Mouse (Mus musculus): ENCODE measurements around the gene Nckap1l. TPM values are rescaled to one million over a fixed set of nuclear protein-coding genes. Genes with fewer than 3 reads are reported as not detected.

Gene Nckap1l
- total and polyA plus RNA-seq, 3 experiments = 3.6 to 4.2 (median 4.0) TPM

- Histone ChIP-seq H3K9ac (ENCODE audit: low read depth, low read length) (peak within 1 kb of the TSS; percentile 41), H3K27me3 (ENCODE audit: control insufficient read depth, insufficient read depth, low read length) (peaks cover 4% of the 10 kb centered on the region; the same call in 1 of the 2 replicates), H3K27ac (no peak within 1 kb of the TSS), H3K36me3 (ENCODE audit: control insufficient read depth, insufficient read depth, low read length) (no peaks in the 10 kb centered on the region), H3K79me2 (replicated peaks; ENCODE audit: control insufficient read depth, insufficient read depth, low read length) (no peaks in the 10 kb centered on the region), H3K4me1 (ENCODE audit: control insufficient read depth, insufficient read depth, low read length) (peaks cover 2% of the 10 kb centered on the region; the same call in 1 of the 2 replicates), H3K4me3 (peak within 1 kb of the TSS; percentile 40)
- peak; percentile 58 to 65 for DNase-seq
- WGBS = 3% methylated on average over 56 of the region's 63 CpGs
- intact Hi-C loops (cut with DNase I) = no loop called here
- TF ChIP-seq EP300 (IDR thresholded peaks at IDR 0.05; ENCODE audit: insufficient read depth, low read depth, low read length) = no peak
- TF ChIP-seq POLR2A (IDR thresholded peaks at IDR 0.05; ENCODE audit: insufficient read depth, low read depth, low read length) = no peak
Measured at GRCm38 (mm10) chr15:103502435-103503250, 49.0 kb downstream of the Nckap1l start, which contains the start of gene Pde1b. Gene Pde1b, plus strand, starts transcription at chr15:103503034.

GRCm38 (mm10) chr15:103503251-103503600 is 49.6 kb downstream of the Nckap1l start:
- Histone ChIP-seq H3K9ac (ENCODE audit: low read depth, low read length) (peak overlapping the region; percentile 41), H3K4me3 (peak overlapping the region; percentile 40), H3K4me1 (ENCODE audit: control insufficient read depth, insufficient read depth, low read length) (peaks cover 2% of the 10 kb centered on the region; the same call in 1 of the 2 replicates), H3K27me3 (ENCODE audit: control insufficient read depth, insufficient read depth, low read length) (peaks cover 4% of the 10 kb centered on the region; the same call in 1 of the 2 replicates), H3K79me2 (replicated peaks; ENCODE audit: control insufficient read depth, insufficient read depth, low read length) (no peaks in the 10 kb centered on the region), H3K36me3 (ENCODE audit: control insufficient read depth, insufficient read depth, low read length) (no peaks in the 10 kb centered on the region), H3K27ac (no peak overlapping the region)
- intact Hi-C loops (cut with DNase I) = no loop called here
- WGBS = 2% methylated on average over 15 of the region's 15 CpGs
- TF ChIP-seq POLR2A (IDR thresholded peaks at IDR 0.05; ENCODE audit: insufficient read depth, low read depth, low read length) = no peak
- TF ChIP-seq CTCF (IDR thresholded peaks at IDR 0.05) = no peak
- no peak for TF ChIP-seq EP300 (IDR thresholded peaks at IDR 0.05; ENCODE audit: insufficient read depth, low read depth, low read length)
- no peak for DNase-seq

- Histone ChIP-seq H3K4me3 (no peak overlapping the region), H3K36me3 (ENCODE audit: control insufficient read depth, insufficient read depth, low read length) (no peaks in the 10 kb centered on the region), H3K27ac (no peak overlapping the region), H3K79me2 (replicated peaks; ENCODE audit: control insufficient read depth, insufficient read depth, low read length) (no peaks in the 10 kb centered on the region), H3K27me3 (ENCODE audit: control insufficient read depth, insufficient read depth, low read length) (peaks cover 4% of the 10 kb centered on the region; the same call in 1 of the 2 replicates), H3K4me1 (ENCODE audit: control insufficient read depth, insufficient read depth, low read length) (peaks cover 2% of the 10 kb centered on the region; the same call in 1 of the 2 replicates), H3K9ac (ENCODE audit: low read depth, low read length) (no peak overlapping the region)
- TF ChIP-seq EP300 (IDR thresholded peaks at IDR 0.05; ENCODE audit: insufficient read depth, low read depth, low read length) (no peak), POLR2A (IDR thresholded peaks at IDR 0.05; ENCODE audit: insufficient read depth, low read depth, low read length) (no peak)
- WGBS = 51% methylated on average over 12 of the region's 12 CpGs
- intact Hi-C loops (cut with DNase I) = no loop called here
- no peak for DNase-seq
Measured at GRCm38 (mm10) chr15:103503660-103504059, 50.1 kb downstream of the Nckap1l start.

GRCm38 (mm10) chr15:103509317-103509716 is 55.7 kb downstream of the Nckap1l start:
- Histone ChIP-seq H3K4me1 (ENCODE audit: control insufficient read depth, insufficient read depth, low read length) (no peaks in the 10 kb centered on the region), H3K36me3 (ENCODE audit: control insufficient read depth, insufficient read depth, low read length) (no peaks in the 10 kb centered on the region), H3K9ac (ENCODE audit: low read depth, low read length) (no peak overlapping the region), H3K27me3 (ENCODE audit: control insufficient read depth, insufficient read depth, low read length) (no peaks in the 10 kb centered on the region), H3K4me3 (no peak overlapping the region), H3K27ac (no peak overlapping the region), H3K79me2 (replicated peaks; ENCODE audit: control insufficient read depth, insufficient read depth, low read length) (no peaks in the 10 kb centered on the region)
- TF ChIP-seq EP300 (IDR thresholded peaks at IDR 0.05; ENCODE audit: insufficient read depth, low read depth, low read length) (no peak), CTCF (IDR thresholded peaks at IDR 0.05) (no peak), POLR2A (IDR thresholded peaks at IDR 0.05; ENCODE audit: insufficient read depth, low read depth, low read length) (no peak)
- no peak for DNase-seq
- WGBS = 54% methylated on average over 3 of the region's 3 CpGs
- intact Hi-C loops (cut with DNase I) = no loop called here

- intact Hi-C loops (cut with DNase I) = no loop called here
- Histone ChIP-seq H3K27ac (no peak overlapping the region), H3K79me2 (replicated peaks; ENCODE audit: control insufficient read depth, insufficient read depth, low read length) (no peaks in the 10 kb centered on the region), H3K27me3 (ENCODE audit: control insufficient read depth, insufficient read depth, low read length) (no peaks in the 10 kb centered on the region), H3K9ac (ENCODE audit: low read depth, low read length) (no peak overlapping the region), H3K4me3 (no peak overlapping the region), H3K4me1 (ENCODE audit: control insufficient read depth, insufficient read depth, low read length) (no peaks in the 10 kb centered on the region), H3K36me3 (ENCODE audit: control insufficient read depth, insufficient read depth, low read length) (no peaks in the 10 kb centered on the region)
- TF ChIP-seq EP300 (IDR thresholded peaks at IDR 0.05; ENCODE audit: insufficient read depth, low read depth, low read length) = no peak
- TF ChIP-seq CTCF (IDR thresholded peaks at IDR 0.05) = no peak
- no peak for TF ChIP-seq POLR2A (IDR thresholded peaks at IDR 0.05; ENCODE audit: insufficient read depth, low read depth, low read length)
- WGBS = 52% methylated on average over 1 of the region's 1 CpGs
- DNase-seq = no peak
Measured at GRCm38 (mm10) chr15:103511652-103512051, 58.1 kb downstream of the Nckap1l start.

- H3K4me3 ChIP-seq = no peak overlapping the region
- peak overlapping the region; percentile 31; the same call in 1 of the 2 replicates for H3K27ac ChIP-seq
- WGBS = 19% methylated on average over 7 of the region's 7 CpGs
- H3K9ac ChIP-seq (ENCODE audit: low read depth, low read length) = no peak overlapping the region
- TF ChIP-seq POLR2A (IDR thresholded peaks at IDR 0.05; ENCODE audit: insufficient read depth, low read depth, low read length) (no peak), EP300 (IDR thresholded peaks at IDR 0.05; ENCODE audit: insufficient read depth, low read depth, low read length) (no peak), CTCF (IDR thresholded peaks at IDR 0.05) (no peak)
- H3K4me1 ChIP-seq (ENCODE audit: control insufficient read depth, insufficient read depth, low read length) = no peaks in the 10 kb centered on the region
- no peaks in the 10 kb centered on the region for H3K36me3 ChIP-seq (ENCODE audit: control insufficient read depth, insufficient read depth, low read length)
- DNase-seq = no peak
- no peaks in the 10 kb centered on the region for H3K79me2 ChIP-seq (replicated peaks; ENCODE audit: control insufficient read depth, insufficient read depth, low read length)
- H3K27me3 ChIP-seq (ENCODE audit: control insufficient read depth, insufficient read depth, low read length) = no peaks in the 10 kb centered on the region
- intact Hi-C loops (cut with DNase I) = no loop called here
Measured at GRCm38 (mm10) chr15:103513621-103514031, 60.0 kb downstream of the Nckap1l start.
